Mouse (Mus musculus) myocyte (in vitro differentiated cells): ENCODE measurements around the gene Hivep2.

Experiments used
- POLR2A ChIP-seq: IDR thresholded peaks from one replicate; pipeline ENCODE4 v1.6.1; 2011; ENCODE audit warnings: low read depth, mild to moderate bottlenecking, control low read depth, moderate library complexity; ENCODE audit not compliant: insufficient read length
- POLR2AphosphoS2 ChIP-seq: IDR thresholded peaks from one replicate; pipeline ENCODE4 v1.6.1; 2011; ENCODE audit warnings: low read depth, control low read depth; ENCODE audit not compliant: insufficient read length
- TCF12 ChIP-seq: IDR thresholded peaks from one replicate; pipeline ENCODE4 v1.6.1; 2011; ENCODE audit warnings: mild to moderate bottlenecking, control low read depth; ENCODE audit not compliant: poor library complexity, insufficient read depth, severe bottlenecking
- USF1 ChIP-seq: IDR thresholded peaks from one replicate; pipeline ENCODE4 v1.6.1; 2011; ENCODE audit warnings: low read depth, mild to moderate bottlenecking, control low read depth, moderate library complexity

GRCm38 (mm10) chr10:14027751-14028150 lies 61.9 kb downstream of the Hivep2 start:
- TF ChIP-seq POLR2AphosphoS2 = no peak
- TF ChIP-seq POLR2A = no peak
- no peak for TF ChIP-seq USF1
- TF ChIP-seq TCF12 = no peak
